Mouse (Mus musculus): Measurements from ENCODE around the gene Map1s. TPM values are rescaled to one million over a fixed set of nuclear protein-coding genes. Genes with fewer than 3 reads are reported as not detected.

The Map1s gene
- polyA plus RNA-seq, 1 experiment from 2014 or later: 57.8 TPM

- no peaks in the 10 kb centered on the region for H3K27me3 ChIP-seq
- no peak overlapping the region for H3K9ac ChIP-seq
- ATAC-seq (ENCODE audit: low FRiP score, low read depth): peak; percentile 58
- no peak overlapping the region for H3K4me2 ChIP-seq (replicated peaks)
- peaks cover 13% of the 10 kb centered on the region; the same call in 1 of the 2 replicates for H3K36me3 ChIP-seq
- WGBS: 87% methylated on average over 3 of the region's 3 CpGs
- H3K4me3 ChIP-seq: no peak overlapping the region
- H3K9me3 ChIP-seq: no peaks in the 10 kb centered on the region
- no peaks in the 10 kb centered on the region for H3K4me1 ChIP-seq
- no peak overlapping the region for H3K27ac ChIP-seq
Observed at GRCm38 (mm10) chr8:70928096-70928495, 22.4 kb downstream of the Map1s start.

DNA sequence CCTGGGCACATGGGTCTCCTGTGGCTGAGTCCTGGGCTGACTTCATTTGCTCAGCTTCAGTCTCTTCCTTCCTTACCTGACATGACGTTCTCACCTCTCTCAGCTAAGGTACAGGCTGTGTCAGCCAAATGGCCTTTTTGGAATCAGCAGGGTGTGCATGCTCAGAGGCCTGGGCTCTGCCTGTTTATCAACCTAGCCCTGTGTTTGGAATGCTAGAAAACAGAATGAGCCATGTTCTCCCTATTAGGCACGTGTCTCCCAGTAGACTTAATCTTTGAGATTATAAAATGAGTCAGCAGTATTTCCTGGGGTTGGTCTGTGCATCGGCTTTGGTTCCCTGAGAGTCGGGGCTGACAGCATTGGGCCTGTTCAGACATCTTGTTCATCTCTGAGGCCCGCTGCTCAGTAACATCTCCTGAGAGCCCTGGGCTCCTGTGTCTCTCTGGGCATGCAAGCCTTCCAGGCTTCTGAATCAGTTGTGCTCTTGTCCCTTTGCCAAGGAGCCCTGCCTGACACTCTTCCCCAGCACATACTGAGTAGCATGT, 23.1 kb downstream of the Map1s start:
- no peaks in the 10 kb centered on the region for H3K27me3 ChIP-seq

GRCm38 (mm10) chr8:70931731-70932130, 26.0 kb downstream of the Map1s start:
- no peaks in the 10 kb centered on the region for H3K4me1 ChIP-seq
- H3K4me3 ChIP-seq: no peak overlapping the region
- no peak overlapping the region for H3K27ac ChIP-seq
- 90% methylated on average over 11 of the region's 11 CpGs for WGBS
- H3K36me3 ChIP-seq: peaks cover 5% of the 10 kb centered on the region; the same call in 1 of the 2 replicates
- no peaks in the 10 kb centered on the region for H3K27me3 ChIP-seq
- H3K9ac ChIP-seq: no peak overlapping the region
- no peak overlapping the region for H3K4me2 ChIP-seq (replicated peaks)
- H3K9me3 ChIP-seq: no peaks in the 10 kb centered on the region
- no peak for ATAC-seq (ENCODE audit: low FRiP score, low read depth)

More for the DNA sequence above, 23.1 kb downstream of the Map1s start:
- Histone ChIP-seq H3K36me3 (peaks cover 6% of the 10 kb centered on the region; the same call in 1 of the 2 replicates), H3K27ac (no peak overlapping the region), H3K9me3 (no peaks in the 10 kb centered on the region), H3K4me2 (replicated peaks) (no peak overlapping the region), H3K4me1 (no peaks in the 10 kb centered on the region), H3K4me3 (no peak overlapping the region), H3K9ac (no peak overlapping the region)
- ATAC-seq (ENCODE audit: low FRiP score, low read depth): no peak
- WGBS: 79% methylated on average over 5 of the region's 5 CpGs

DNA sequence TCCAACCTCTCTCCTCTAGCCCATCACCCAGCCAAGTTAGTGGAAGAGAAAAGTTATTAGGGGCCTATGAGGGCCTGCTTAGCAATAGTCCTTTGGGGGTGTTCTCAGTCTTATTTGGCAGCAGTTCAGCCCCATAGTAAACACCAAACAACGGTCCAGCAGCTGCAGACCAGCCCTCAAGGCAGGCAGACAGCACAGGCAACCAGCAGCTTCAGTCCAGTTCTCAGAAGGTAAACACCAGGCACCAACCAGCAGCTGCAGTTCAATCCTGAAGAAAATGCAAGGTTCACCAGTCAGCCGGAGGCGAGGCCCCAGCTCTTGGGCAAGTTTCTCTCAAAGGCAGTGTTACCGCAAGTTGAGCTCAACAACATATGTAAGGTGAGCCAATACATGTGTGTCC, 27.3 kb downstream of the Map1s start:
- peaks cover 5% of the 10 kb centered on the region; the same call in 1 of the 2 replicates for H3K36me3 ChIP-seq
- no peak for ATAC-seq (ENCODE audit: low FRiP score, low read depth)
- H3K4me3 ChIP-seq: no peak overlapping the region
- H3K9me3 ChIP-seq: no peaks in the 10 kb centered on the region
- H3K27me3 ChIP-seq: no peaks in the 10 kb centered on the region
- WGBS: 77% methylated on average over 4 of the region's 4 CpGs
- H3K4me2 ChIP-seq (replicated peaks): no peak overlapping the region
- no peak overlapping the region for H3K9ac ChIP-seq
- H3K27ac ChIP-seq: no peak overlapping the region
- no peaks in the 10 kb centered on the region for H3K4me1 ChIP-seq

- Histone ChIP-seq H3K36me3 (peaks cover 5% of the 10 kb centered on the region; the same call in 1 of the 2 replicates), H3K4me1 (no peaks in the 10 kb centered on the region), H3K4me2 (replicated peaks) (no peak overlapping the region), H3K27me3 (no peaks in the 10 kb centered on the region), H3K9me3 (no peaks in the 10 kb centered on the region), H3K4me3 (no peak overlapping the region), H3K9ac (no peak overlapping the region), H3K27ac (no peak overlapping the region)
- WGBS: 61% methylated on average over 7 of the region's 7 CpGs
- ATAC-seq (ENCODE audit: low FRiP score, low read depth): no peak
Observed at GRCm38 (mm10) chr8:70934786-70935185, 29.1 kb downstream of the Map1s start.

DNA sequence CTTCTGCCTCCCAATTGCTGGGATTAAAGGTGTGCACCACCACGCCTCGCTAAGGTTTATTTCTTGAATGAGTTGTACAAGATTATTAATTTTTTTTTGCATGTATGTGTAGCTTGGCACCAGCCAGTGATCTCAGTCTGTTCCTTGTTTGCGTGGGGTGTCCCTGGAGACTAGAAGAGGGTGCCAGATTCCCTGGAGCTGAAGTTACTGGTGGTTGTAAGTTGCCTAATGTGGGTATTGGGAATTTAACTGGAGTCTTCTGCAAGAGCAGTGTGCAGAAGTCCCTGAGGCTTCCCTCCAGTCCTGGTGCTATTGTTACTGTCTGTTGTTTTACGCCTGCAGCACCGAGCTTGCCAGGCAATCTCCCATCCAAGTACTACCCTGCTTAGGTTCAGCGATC, 31.5 kb downstream of the Map1s start:
- 82% methylated on average over 6 of the region's 6 CpGs for WGBS
- no peaks in the 10 kb centered on the region for H3K4me1 ChIP-seq

GRCm38 (mm10) chr8:70941478-70941877, 35.7 kb downstream of the Map1s start:
- no peak overlapping the region for H3K27ac ChIP-seq
- H3K4me2 ChIP-seq (replicated peaks): no peak overlapping the region
- WGBS: 64% methylated on average over 2 of the region's 2 CpGs
- no peaks in the 10 kb centered on the region for H3K9me3 ChIP-seq
- no peak overlapping the region for H3K9ac ChIP-seq
- no peak overlapping the region for H3K4me3 ChIP-seq
- no peaks in the 10 kb centered on the region for H3K36me3 ChIP-seq
- no peaks in the 10 kb centered on the region for H3K27me3 ChIP-seq
- no peak for ATAC-seq (ENCODE audit: low FRiP score, low read depth)
- H3K4me1 ChIP-seq: no peaks in the 10 kb centered on the region

More for the DNA sequence above, 31.5 kb downstream of the Map1s start:
- H3K27me3 ChIP-seq: no peaks in the 10 kb centered on the region
- H3K4me3 ChIP-seq: no peak overlapping the region
- H3K36me3 ChIP-seq: no peaks in the 10 kb centered on the region
- ATAC-seq (ENCODE audit: low FRiP score, low read depth): no peak
- no peak overlapping the region for H3K27ac ChIP-seq
- no peak overlapping the region for H3K4me2 ChIP-seq (replicated peaks)
- no peaks in the 10 kb centered on the region for H3K9me3 ChIP-seq
- no peak overlapping the region for H3K9ac ChIP-seq

DNA sequence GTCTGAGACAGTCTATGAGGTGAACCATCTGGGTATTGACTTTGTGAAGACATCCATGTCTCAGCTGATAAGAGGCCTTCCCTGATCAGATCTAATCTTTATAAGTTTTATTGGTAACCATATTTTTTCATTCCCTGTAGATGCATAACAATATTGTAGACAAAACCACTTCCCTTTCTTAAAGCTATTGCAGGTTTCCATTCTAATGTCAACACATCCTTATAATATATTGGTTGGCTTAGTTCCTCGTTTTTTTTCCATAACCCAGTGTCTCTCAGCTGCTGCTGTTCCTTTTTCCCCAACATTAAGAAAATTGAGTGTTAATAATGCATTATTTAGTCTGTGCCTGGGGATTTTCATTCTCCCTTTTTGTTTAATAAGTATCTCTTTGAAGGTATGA, 37.5 kb downstream of the Map1s start:
- no peaks in the 10 kb centered on the region for H3K36me3 ChIP-seq
- no peak for ATAC-seq (ENCODE audit: low FRiP score, low read depth)
- no peak overlapping the region for H3K27ac ChIP-seq
- no peak overlapping the region for H3K4me3 ChIP-seq
- H3K27me3 ChIP-seq: 0 out of 2 replicates have a peak, but pooled peaks cover 3% of the 10 kb centered on the region
- H3K4me2 ChIP-seq (replicated peaks): no peak overlapping the region
- no peaks in the 10 kb centered on the region for H3K9me3 ChIP-seq
- H3K9ac ChIP-seq: no peak overlapping the region
- WGBS: 26% methylated on average over 1 of the region's 1 CpGs
- no peaks in the 10 kb centered on the region for H3K4me1 ChIP-seq

- Histone ChIP-seq H3K27me3 (0 out of 2 replicates have a peak, but pooled peaks cover 3% of the 10 kb centered on the region), H3K27ac (no peak overlapping the region), H3K36me3 (no peaks in the 10 kb centered on the region), H3K4me3 (no peak overlapping the region), H3K9me3 (no peaks in the 10 kb centered on the region), H3K9ac (no peak overlapping the region), H3K4me2 (replicated peaks) (no peak overlapping the region), H3K4me1 (no peaks in the 10 kb centered on the region)
- 70% methylated on average over 1 of the region's 1 CpGs for WGBS
- ATAC-seq (ENCODE audit: low FRiP score, low read depth): no peak
Observed at GRCm38 (mm10) chr8:70949847-70950246, 44.1 kb downstream of the Map1s start.

DNA sequence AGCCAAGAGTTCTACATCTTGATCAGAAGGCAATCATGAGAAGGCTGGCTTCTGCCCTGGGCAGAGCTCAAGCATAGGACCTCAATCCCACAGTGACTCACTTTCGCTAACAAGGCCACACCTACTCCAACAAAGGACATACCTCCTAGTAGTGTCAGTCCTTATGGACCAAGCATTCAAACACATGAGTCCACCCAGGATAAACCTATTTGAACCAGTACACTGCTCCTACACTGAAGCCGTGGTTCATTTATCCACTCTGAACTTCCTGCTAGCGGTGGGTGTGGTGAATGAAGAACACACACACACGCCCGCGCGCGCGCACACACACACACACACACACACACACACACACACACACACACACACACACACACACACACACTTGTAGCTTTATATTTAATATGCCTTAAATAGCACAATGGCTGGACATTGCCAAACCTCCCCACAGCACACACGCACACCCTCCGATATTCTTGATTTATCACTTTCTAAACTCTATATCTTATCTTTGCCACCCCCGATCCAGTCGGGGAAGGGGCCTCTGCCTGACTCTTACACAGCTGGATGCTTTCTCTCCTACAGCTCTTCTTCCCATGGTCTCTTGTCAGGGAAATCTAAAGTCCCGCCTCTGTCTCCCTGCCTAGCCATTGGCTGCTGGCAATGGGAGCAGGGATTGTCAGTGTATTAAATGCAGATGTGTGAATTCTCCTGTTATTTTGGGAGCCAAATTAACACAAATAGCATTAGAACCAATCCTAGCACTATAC, 55.2 kb downstream of the Map1s start:
- H3K27ac ChIP-seq: no peak overlapping the region
- H3K36me3 ChIP-seq: no peaks in the 10 kb centered on the region
- H3K4me2 ChIP-seq (replicated peaks): no peak overlapping the region
- no peaks in the 10 kb centered on the region for H3K4me1 ChIP-seq
- H3K4me3 ChIP-seq: no peak overlapping the region
- no peak for ATAC-seq (ENCODE audit: low FRiP score, low read depth)
- no peak overlapping the region for H3K9ac ChIP-seq
- no peaks in the 10 kb centered on the region for H3K9me3 ChIP-seq
- 77% methylated on average over 14 of the region's 14 CpGs for WGBS
- H3K27me3 ChIP-seq: no peaks in the 10 kb centered on the region

DNA sequence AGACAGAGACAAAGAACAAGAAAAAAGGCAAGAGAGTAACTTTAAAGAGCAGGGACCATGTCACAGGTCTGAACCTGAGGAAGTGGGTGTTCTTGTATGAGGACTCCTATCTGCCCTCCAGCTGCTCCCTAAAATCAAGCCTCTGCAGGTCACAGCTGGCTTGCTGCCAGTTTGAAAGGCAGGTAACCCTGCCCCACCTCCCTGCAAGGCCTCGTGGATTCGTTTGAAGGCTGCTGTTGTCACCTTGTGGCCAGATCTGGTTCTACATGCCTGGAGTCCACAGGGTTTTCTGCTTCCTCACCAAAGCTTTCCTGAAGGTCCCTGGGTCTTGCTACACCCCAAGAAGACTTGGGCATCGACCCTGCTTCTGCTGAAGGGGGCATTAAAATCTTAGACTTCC, 58.4 kb downstream of the Map1s start:
- H3K27me3 ChIP-seq: no peaks in the 10 kb centered on the region
- WGBS: 1% methylated on average over 3 of the region's 3 CpGs
- H3K27ac ChIP-seq: no peak overlapping the region
- ATAC-seq (ENCODE audit: low FRiP score, low read depth): no peak
- no peaks in the 10 kb centered on the region for H3K4me1 ChIP-seq
- H3K9me3 ChIP-seq: no peaks in the 10 kb centered on the region
- H3K9ac ChIP-seq: no peak overlapping the region
- H3K36me3 ChIP-seq: no peaks in the 10 kb centered on the region
- H3K4me3 ChIP-seq: no peak overlapping the region
- no peak overlapping the region for H3K4me2 ChIP-seq (replicated peaks)

GRCm38 (mm10) chr8:70964861-70965260, 59.1 kb downstream of the Map1s start:
- Histone ChIP-seq H3K4me1 (no peaks in the 10 kb centered on the region), H3K36me3 (no peaks in the 10 kb centered on the region), H3K9me3 (no peaks in the 10 kb centered on the region), H3K27ac (no peak overlapping the region), H3K4me3 (no peak overlapping the region), H3K27me3 (no peaks in the 10 kb centered on the region), H3K4me2 (replicated peaks) (no peak overlapping the region), H3K9ac (no peak overlapping the region)
- ATAC-seq (ENCODE audit: low FRiP score, low read depth): no peak
